Mouse (Mus musculus) cerebellum, adult 2 months (tissue): ENCODE data around the gene Zfp574.

ENCODE experiments used
- CTCF ChIP-seq: fragments of 200-500 bp; IDR thresholded peaks from 2 replicates; pipeline ENCODE4 v1.5.1; 2011; ENCODE audit warnings: low read depth, mild to moderate bottlenecking, control low read depth, low read length, moderate library complexity, borderline replicate concordance; ENCODE audit not compliant: insufficient read depth
- POLR2A ChIP-seq: fragments of 200-500 bp; IDR thresholded peaks from 2 replicates; pipeline ENCODE4 v1.6.1; 2011; ENCODE audit warnings: low read length, control low read depth, borderline replicate concordance; ENCODE audit not compliant: insufficient read depth

GRCm38 (mm10) chr7:25098169-25098568 lies 25.8 kb downstream of the Zfp574 start:
- TF ChIP-seq CTCF = no peak
- TF ChIP-seq POLR2A = no peak
